Mouse (Mus musculus) liver, adult 2 months (tissue): ENCODE results near the gene Hspb3. TPM values are rescaled to one million over a fixed set of nuclear protein-coding genes. Genes with fewer than 3 reads are reported as not detected.

Experiments used
- DNase-seq: peaks from one replicate; pipeline ENCODE4 v3.0.0-alpha.2; 2011; ENCODE audit warnings: low read depth, low spot score; ENCODE audit errors: extremely low read depth
- H3K27ac ChIP-seq: fragments of 200-500 bp; replicated peaks from 2 replicates; pipeline ENCODE4 v1.5.1; 2012; ENCODE audit warnings: low read depth, mild to moderate bottlenecking, control low read depth, inconsistent platforms, low read length; ENCODE audit not compliant: insufficient read depth
- H3K27me3 ChIP-seq: fragments of 200-500 bp; 2 replicates; pipeline ENCODE4 v1.6.1; 2012; ENCODE audit warnings: mild to moderate bottlenecking, moderate library complexity, low read length, inconsistent platforms; ENCODE audit not compliant: control insufficient read depth, insufficient read depth
- H3K36me3 ChIP-seq: fragments of 200-500 bp; 2 replicates; pipeline ENCODE4 v1.6.1; 2012; ENCODE audit warnings: low read length, inconsistent platforms; ENCODE audit not compliant: control insufficient read depth, insufficient read depth
- H3K4me1 ChIP-seq: fragments of 200-500 bp; 2 replicates; pipeline ENCODE4 v1.6.1; 2011; ENCODE audit warnings: low read length; ENCODE audit not compliant: control insufficient read depth, insufficient read depth
- H3K4me3 ChIP-seq: fragments of 200-500 bp; 2 replicates; pipeline ENCODE4 v1.5.1; 2011; ENCODE audit warnings: low read depth, mild to moderate bottlenecking, control low read depth, low read length, moderate library complexity; ENCODE audit not compliant: insufficient read depth
- H3K79me2 ChIP-seq: fragments of 200-500 bp; 2 replicates; pipeline ENCODE4 v1.6.1; 2012; ENCODE audit warnings: inconsistent platforms, mild to moderate bottlenecking, low read length, moderate library complexity; ENCODE audit not compliant: control insufficient read depth, insufficient read depth
- H3K9ac ChIP-seq: fragments of 200-500 bp; 2 replicates; pipeline ENCODE4 v1.6.1; 2012; ENCODE audit warnings: low read depth, mild to moderate bottlenecking, control low read depth, inconsistent platforms, low read length
- CTCF ChIP-seq: fragments of 200-500 bp; IDR thresholded peaks from 2 replicates; pipeline ENCODE4 v1.5.1; 2011; ENCODE audit warnings: low read depth, low read length, control low read depth
- POLR2A ChIP-seq: fragments of 200-500 bp; IDR thresholded peaks from 2 replicates; pipeline ENCODE4 v1.6.1; 2011; ENCODE audit warnings: low read length, control low read depth; ENCODE audit not compliant: insufficient read depth; ENCODE audit errors: extremely low read depth
- WGBS: fragments of 180-500 bp; shearing (Covaris S2); methylation state at CpG from one replicate; pipeline ENCODE4 v1.1.7; 2018; 5-methylcytosine and 5-hydroxymethylcytosine counted together
- polyA plus RNA-seq: library from polyadenylated mRNA; depleted of rRNA; stranded (reverse); fragments of >200 nt; gene quantifications from 2 replicates; pipeline ENCODE4 v1.2.3, GENCODE M21; 2012
- total RNA-seq: library from RNA; depleted of rRNA; stranded (reverse); fragments of >200 nt; gene quantifications from 2 replicates; pipeline ENCODE4 v1.2.3, GENCODE M21; 2014

Gene Hspb3
- total and polyA plus RNA-seq, 2 experiments: not detected

GRCm38 (mm10) chr13:113656639-113657038 is 6.8 kb downstream of the Hspb3 start:
- Histone ChIP-seq H3K36me3 (no peaks in the 10 kb centered on the region), H3K27me3 (no peaks in the 10 kb centered on the region), H3K4me3 (no peak overlapping the region), H3K4me1 (no peaks in the 10 kb centered on the region), H3K9ac (no peak overlapping the region), H3K27ac (no peak overlapping the region), H3K79me2 (no peaks in the 10 kb centered on the region)
- no peak for TF ChIP-seq CTCF
- no peak for TF ChIP-seq POLR2A
- 91% methylated on average over 4 of the region's 4 CpGs for WGBS
- DNase-seq: no peak

- no peak for TF ChIP-seq POLR2A
- TF ChIP-seq CTCF: no peak
- no peak for DNase-seq
- Histone ChIP-seq H3K36me3 (no peaks in the 10 kb centered on the region), H3K27me3 (no peaks in the 10 kb centered on the region), H3K4me1 (no peaks in the 10 kb centered on the region), H3K79me2 (no peaks in the 10 kb centered on the region), H3K4me3 (no peak overlapping the region), H3K27ac (no peak overlapping the region), H3K9ac (no peak overlapping the region)
- WGBS: 96% methylated on average over 4 of the region's 4 CpGs
These were observed 8.0 kb downstream of the Hspb3 start for GRCm38 (mm10) chr13:113655511-113655910.

GRCm38 (mm10) chr13:113640944-113641597 is 22.4 kb downstream of the Hspb3 start:
- Histone ChIP-seq H3K4me1 (peaks cover 2% of the 10 kb centered on the region; the same call in 1 of the 2 replicates), H3K36me3 (no peaks in the 10 kb centered on the region), H3K27ac (no peak overlapping the region), H3K79me2 (no peaks in the 10 kb centered on the region), H3K9ac (no peak overlapping the region), H3K27me3 (0 out of 2 replicates have a peak, but pooled peaks cover 3% of the 10 kb centered on the region), H3K4me3 (no peak overlapping the region)
- TF ChIP-seq CTCF: peak; percentile 19; the same call in 1 of the 2 replicates
- no peak for TF ChIP-seq POLR2A
- WGBS: 85% methylated on average over 11 of the region's 11 CpGs
- DNase-seq: no peak

GRCm38 (mm10) chr13:113638914-113639313 is 24.6 kb downstream of the Hspb3 start:
- WGBS: 29% methylated on average over 7 of the region's 7 CpGs
- TF ChIP-seq POLR2A: no peak
- no peak for TF ChIP-seq CTCF
- Histone ChIP-seq H3K27ac (no peak overlapping the region), H3K27me3 (0 out of 2 replicates have a peak, but pooled peaks cover 3% of the 10 kb centered on the region), H3K9ac (no peak overlapping the region), H3K4me1 (peaks cover 2% of the 10 kb centered on the region; the same call in 1 of the 2 replicates), H3K36me3 (no peaks in the 10 kb centered on the region), H3K79me2 (no peaks in the 10 kb centered on the region), H3K4me3 (no peak overlapping the region)
- DNase-seq: no peak

- H3K9ac ChIP-seq: no peak overlapping the region
- no peaks in the 10 kb centered on the region for H3K36me3 ChIP-seq
- no peak for DNase-seq
- H3K79me2 ChIP-seq: no peaks in the 10 kb centered on the region
- H3K27me3 ChIP-seq: peaks cover 3% of the 10 kb centered on the region; the same call in 1 of the 2 replicates
- peaks cover 2% of the 10 kb centered on the region; the same call in 1 of the 2 replicates for H3K4me1 ChIP-seq
- no peak overlapping the region; the same call in 1 of the 2 replicates for H3K4me3 ChIP-seq
- 63% methylated on average over 17 of the region's 17 CpGs for WGBS
- H3K27ac ChIP-seq: no peak overlapping the region
- TF ChIP-seq POLR2A (no peak), CTCF (no peak)
These were observed 27.7 kb downstream of the Hspb3 start for GRCm38 (mm10) chr13:113635799-113636222.

GRCm38 (mm10) chr13:113634732-113635481 is 28.6 kb downstream of the Hspb3 start:
- Histone ChIP-seq H3K36me3 (no peaks in the 10 kb centered on the region), H3K9ac (no peak overlapping the region), H3K4me3 (no peak overlapping the region), H3K4me1 (peaks cover 2% of the 10 kb centered on the region; the same call in 1 of the 2 replicates), H3K79me2 (no peaks in the 10 kb centered on the region), H3K27me3 (peaks cover 3% of the 10 kb centered on the region; the same call in 1 of the 2 replicates), H3K27ac (no peak overlapping the region)
- 73% methylated on average over 15 of the region's 15 CpGs for WGBS
- TF ChIP-seq CTCF (no peak), POLR2A (no peak)
- DNase-seq: no peak
